Mouse (Mus musculus) left cerebral cortex, adult 8-10 months (tissue): ENCODE data around the gene Gm20509. TPM values are rescaled to one million over a fixed set of nuclear protein-coding genes. Genes with fewer than 3 reads are reported as not detected.
A peak's percentile ranks its signal among the peaks of the same experiment; 100 is the strongest.
"Not testable (repeated sequence)": the region's sequence is repeated elsewhere in the genome, so short reads cannot be mapped to it uniquely, and the experiment has no call there.

Experiments used
- DNase-seq, 2 experiments: peaks; one replicate each; pipeline ENCODE4 v3.0.0; 2022; ENCODE audit warnings: low spot score in 2 of 2
- total RNA-seq, 4 experiments: library from RNA; stranded (reverse); gene quantifications; 2 replicates each; pipeline ENCODE4 v1.2.4; 2022

Gene Gm20509
- total RNA-seq, 4 experiments from 2014 or later: 0.46 to 1.00 TPM; not detected in 2

DNA sequence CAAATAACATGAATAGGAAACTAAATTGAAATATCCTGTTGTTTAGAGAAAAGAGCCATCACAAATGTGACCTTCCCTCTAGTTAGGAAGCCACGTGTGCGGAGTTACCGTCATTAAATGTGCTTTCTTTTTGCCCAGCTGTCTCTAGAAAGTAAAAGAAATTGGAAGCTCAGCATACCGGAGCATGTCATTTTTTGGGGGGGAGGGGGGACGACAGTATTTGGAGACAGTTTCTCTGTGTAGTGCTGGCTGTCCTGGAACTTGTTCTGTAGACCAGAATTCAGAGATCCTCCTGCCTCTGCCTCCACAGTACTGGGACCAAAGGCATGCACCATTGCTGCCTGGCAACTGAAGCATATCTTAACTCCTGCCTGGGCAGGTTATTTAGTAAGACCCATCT is 734 bp upstream of the Gm20509 start, which contains the start of gene Khdc3:
TSS of gene Khdc3 (plus strand) at position 301 of the 400 bp plus-strand sequence.
- no peak for DNase-seq

DNA sequence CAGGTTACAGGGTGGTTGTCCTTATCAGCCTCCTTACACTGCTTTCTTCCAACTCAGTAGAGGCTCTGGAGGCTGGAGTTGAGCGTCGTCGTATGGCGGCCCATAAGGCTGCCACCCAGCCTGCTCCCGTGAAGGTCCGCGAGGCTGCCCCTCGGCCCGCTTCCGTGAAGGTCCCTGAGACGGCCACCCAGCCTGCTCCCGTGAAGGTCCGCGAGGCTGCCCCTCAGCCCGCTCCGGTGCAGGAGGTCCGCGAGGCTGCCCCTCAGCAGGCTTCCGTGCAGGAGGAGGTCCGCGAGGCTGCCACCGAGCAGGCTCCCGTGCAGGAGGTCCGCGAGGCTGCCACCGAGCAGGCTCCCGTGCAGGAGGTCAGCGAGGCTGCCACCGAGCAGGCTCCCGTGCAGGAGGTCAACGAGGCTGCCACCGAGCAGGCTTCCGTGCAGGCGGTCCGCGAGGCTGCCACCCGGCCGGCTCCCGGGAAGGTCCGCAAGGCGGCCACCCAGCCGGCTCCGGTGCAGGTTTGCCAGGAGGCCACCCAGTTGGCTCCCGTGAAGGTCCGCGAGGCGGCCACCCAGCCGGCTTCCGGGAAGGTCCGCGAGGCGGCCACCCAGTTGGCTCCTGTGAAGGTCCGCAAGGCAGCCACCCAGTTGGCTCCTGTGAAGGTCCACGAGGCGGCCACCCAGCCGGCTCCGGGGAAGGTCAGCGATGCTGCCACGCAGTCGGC is 1.0 kb downstream of the Gm20509 start:
- DNase-seq: no peak

DNA sequence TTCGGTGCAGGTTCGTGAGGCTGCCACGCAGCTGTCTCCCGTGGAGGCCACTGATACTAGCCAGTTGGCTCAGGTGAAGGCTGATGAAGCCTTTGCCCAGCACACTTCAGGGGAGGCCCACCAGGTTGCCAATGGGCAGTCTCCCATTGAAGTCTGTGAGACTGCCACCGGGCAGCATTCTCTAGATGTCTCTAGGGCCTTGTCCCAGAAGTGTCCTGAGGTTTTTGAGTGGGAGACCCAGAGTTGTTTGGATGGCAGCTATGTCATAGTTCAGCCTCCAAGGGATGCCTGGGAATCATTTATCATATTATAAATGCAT is 1.6 kb downstream of the Gm20509 start:
- DNase-seq: no peak

DNA sequence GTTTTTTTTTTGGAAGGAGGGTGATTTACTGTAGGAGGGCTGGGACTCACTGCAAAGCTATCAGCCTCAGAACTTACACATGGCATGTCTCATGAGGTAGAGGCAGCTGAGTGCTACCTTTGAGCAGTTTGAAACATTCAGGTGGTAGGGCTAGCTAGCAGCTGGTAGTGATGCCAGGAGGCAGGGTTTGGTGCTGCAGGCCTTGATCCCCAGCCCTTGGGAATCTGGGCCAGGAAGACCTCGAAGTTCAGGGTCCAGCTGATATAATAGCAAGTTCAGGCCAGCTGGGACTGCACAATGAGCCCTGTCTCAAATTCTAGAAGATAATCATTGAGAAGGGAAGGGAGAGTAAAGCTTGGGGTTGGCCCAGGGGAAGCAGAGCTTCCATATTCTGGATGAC is 2.9 kb downstream of the Gm20509 start:
- DNase-seq: no peak

DNA sequence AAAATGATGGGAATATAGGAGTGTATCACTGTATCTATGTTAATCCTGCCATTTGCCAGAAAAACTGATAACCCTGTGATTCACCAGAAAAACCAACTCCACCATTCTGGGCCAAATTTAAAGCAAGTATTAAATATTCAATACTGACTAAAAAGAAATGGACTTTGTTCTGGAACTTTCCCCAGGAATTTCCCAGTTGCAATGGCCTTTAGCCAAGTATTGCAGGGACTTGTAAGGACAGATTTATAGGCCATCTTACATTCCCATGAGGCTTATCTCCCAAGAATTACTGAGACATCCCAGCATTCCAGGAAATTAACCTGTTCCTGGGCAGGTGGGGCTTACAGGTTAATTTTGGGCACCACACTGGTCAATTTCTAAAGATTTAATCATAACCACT is 3.5 kb downstream of the Gm20509 start:
- no peak for DNase-seq

DNA sequence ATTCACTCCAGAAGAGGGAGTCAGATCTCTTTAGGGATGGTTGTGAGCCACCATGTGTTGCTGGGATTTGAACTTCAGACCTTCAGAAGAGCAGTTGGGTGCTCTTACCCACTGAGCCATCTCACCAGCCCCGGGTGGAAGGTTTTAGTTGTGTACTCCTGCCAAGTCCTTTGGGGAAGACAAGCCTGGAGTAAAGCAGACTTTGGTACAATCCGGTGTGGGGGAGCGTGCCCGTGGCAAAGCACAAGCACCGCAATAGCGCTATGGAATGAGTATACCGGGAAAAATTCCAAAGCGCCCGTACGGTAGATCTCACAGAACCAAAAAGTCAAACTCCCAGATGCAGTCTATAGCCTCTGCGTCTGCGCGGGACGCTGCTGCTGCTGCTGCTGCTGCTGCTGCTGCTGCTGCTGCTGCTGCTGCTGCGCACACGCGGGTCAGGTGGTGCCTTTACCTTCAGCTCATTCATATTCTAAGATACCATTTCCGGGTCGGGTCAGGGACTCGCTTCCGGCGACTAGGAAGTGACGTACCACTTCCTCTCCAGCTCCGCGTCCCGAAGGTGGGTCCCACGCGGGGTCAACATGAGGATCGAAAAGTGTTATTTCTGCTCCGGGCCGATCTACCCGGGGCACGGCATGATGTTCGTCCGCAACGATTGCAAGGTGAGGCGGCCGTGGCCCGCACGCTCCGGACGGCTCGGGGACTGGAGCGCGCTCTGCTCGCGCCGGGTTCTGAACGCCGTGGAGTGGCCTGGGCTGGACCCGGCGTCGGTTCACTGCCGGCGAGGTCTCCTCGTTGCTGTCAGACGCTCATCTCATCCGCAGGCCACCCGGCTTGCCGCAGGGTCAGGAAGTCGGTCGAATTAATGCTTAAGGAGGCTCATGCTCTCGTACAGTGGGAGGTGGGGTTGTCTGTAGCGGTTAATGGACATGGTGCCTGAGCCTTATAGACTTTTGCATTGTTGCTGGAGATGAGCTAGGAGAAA is 10.9 kb downstream of the Gm20509 start, which contains the start of gene Rsl24d1:
TSS of gene Rsl24d1 (plus strand) at position 508 of the 988 bp plus-strand sequence.
- peak; percentile 70 to 91 for DNase-seq

DNA sequence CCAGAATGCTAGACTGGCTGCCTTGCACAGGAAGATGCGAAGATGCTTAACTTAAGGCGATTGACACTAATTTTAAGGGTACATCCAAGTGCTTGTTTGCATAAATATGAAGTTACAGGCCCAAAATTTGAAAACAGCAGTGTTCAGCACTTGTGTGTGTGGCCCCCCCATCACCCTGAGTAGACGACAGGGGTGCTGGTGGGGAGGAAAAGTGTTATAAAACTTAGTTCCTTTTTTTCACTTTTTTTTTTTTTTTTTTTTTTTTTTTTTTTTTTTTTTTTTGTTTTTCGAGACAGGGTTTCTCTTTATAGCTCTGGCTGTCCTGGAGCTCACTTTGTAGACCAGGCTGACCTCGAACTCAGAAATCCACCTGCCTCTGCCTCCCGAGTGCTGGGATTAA is 14.4 kb downstream of the Gm20509 start:
- not testable (repeated sequence) for DNase-seq

DNA sequence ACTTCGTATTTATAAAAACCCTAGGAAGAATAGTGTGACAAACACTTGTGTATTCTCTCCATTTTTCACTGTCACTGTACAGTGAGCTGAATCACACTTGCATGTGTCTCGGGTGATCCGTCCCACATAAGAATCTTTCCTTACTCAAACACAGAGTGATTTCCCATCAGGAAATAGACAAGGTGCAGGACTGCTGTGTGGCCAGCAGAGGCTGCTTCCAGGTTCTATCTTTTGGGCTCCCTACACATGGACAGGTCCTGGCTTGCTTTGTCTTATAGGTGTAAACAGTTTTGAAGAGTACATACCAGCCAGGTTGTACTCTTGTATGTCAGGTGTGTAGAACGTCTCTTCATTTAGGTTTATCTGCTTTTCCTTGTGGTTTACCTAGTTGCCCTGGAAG is 15.7 kb downstream of the Gm20509 start:
- DNase-seq: no peak

DNA sequence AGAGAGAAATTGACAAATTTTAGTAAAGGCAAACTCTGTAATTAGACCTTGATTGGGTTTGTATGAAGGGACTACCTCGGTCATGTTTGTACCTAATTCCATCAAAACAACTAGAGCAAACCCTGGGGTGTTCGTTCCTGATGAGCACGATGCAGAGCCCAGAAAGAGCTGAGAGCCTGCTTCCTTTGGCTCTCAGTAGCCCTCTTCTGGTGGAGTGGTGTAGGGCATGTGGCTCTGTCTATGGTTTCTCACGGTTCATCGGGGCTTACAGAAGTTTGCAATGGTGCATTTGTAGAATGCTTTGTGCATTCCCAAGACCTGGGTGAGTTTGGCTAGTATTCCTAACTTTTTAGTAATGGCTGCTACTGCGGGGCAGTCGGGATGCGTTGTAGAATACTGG is 19.5 kb downstream of the Gm20509 start:
- no peak for DNase-seq

DNA sequence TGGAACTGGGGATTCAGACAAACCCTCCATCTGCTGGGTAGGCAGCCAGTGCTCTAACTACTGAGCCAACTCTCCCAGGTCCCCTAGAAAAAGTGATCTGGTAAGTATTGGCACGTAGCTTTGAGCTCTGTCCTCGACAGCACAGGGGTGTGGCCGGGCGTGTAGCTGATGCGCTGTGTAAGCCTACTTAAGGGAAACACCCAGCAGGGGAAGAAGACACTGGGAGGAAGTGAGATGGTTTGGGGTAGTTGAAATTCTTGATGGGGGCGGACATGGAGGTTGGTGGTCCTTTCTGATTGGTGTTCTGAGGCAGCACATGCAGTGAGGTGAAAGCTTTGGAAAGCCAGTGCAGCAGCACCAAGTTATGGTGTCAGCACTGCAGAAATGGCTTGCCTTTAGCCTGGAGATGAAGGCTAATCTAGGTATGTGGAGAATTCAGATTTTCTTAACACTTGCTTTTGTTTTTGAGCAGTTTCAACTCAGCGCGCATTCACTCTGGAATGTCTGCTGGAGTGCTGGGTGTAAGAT is 22.8 kb downstream of the Gm20509 start:
- no peak for DNase-seq

DNA sequence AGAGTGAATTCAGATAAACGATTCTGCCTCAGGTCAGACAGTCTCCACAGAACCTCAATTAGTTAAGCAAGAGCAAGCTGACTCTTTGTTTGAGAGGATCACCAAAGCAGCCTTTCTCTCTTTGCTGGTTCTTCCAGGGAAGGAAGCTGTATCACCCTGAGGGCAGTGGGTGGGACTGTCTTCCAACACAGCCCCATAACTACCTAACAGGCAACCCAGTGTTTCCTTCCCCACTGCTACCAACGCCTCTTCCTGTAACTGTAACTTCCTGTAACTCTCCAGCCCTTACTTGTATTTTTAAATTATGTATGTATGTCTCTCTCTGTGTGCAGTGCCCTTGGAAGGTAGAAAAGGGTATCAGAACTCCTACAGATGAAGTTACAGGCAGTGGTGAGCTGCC is 25.2 kb downstream of the Gm20509 start:
- DNase-seq: no peak

DNA sequence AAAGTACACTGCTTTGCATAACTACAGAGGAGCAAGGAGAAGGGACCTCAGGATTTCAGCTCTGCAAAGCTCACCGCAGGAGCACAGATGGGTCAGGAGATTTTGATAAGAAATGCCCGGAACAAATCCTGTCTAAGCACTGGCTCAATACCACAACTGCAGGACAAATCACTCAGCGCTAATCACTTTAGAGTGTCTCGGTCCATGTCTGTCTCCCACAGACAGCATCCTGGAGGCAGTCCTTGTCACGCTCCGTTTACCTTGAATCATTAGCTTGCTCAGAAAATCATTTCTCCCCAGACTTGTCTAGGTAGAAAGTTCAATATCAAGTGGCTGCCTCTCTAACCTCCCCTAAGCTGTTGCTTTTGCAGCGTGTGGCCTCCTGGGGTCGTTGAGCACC is 27.6 kb downstream of the Gm20509 start:
- no peak for DNase-seq

DNA sequence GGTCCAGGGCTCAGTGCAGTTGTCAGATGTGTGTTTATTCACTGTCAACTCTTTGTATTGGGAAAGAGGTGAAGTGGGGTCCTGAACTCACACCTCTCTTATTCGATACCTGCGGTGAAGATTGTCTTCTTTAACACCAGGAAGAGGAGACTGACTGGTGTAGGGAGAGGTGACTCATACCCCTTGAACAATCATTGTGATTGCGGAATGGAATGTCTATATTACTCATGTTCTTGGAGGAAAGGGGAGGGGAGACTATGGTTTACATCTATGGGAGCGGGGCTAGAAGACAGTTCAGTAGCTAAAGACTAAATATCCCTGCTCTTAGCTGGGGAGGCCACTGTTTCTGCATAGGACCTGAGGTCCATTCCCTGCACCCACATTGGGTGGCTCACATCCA is 28.3 kb downstream of the Gm20509 start:
- DNase-seq: no peak

DNA sequence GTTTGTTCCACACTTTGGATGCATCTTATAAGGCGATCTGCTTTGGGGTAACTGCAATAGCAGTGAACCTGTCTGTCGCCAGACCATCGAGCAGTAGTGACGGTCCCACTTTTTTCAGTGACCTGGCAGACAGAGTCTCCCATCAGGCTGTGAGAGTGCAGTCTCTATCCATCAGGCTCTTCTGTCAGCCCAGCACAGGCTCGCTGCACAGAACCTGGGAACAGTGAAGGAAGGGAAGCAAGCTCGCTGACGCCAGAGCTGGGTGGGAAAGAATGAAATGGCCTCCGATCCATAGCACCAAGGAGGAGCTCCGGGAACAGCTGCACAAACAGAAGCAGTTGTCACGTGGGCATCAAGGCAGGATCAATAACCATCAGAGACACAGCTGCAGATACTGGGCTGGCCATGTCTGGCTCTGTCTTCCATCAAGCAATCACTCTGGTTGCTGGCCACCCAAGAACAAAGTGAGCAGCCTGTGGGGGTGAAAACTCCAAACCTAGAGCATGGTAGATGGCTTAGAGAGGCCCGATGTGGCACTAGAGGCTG is 35.1 kb downstream of the Gm20509 start:
- DNase-seq: no peak

DNA sequence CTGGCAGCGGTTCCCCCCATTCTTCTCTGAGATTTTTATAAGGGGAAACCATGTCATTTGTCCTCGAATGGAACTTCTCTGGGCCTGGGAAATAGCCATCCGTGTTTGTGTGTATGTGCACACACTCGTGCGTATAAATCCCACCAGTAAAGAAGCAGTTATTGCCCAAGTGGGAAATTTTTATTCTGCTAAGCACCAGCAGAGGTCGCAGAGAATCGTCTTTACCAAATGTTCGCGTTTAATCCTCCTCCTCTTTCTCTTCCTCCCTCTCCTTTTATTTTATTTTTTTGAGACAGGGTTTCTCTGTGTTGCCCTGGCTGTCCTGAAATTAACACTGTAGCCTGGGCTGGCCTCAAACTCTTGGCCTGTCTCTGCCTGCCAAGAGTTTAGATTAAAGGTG is 52.1 kb downstream of the Gm20509 start:
- DNase-seq: no peak

DNA sequence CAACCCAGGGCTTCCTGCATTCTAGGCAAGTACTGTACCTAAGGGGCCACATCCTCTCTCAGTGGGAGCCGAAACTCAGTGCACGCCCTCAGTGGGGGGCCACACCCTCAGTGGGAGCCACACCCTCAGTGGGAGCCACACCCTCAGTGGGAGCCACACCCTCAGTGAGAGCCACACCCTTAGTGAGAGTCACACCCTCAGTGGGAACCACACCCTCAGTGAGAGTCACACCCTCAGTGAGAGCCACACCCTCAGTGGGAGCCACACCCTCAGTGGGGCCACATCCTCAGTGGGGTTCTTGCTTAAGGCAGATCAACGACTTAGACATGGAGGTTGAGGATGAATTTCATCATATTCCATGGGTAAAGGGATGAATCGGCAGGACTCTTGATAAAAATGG is 55.7 kb downstream of the Gm20509 start:
- no peak for DNase-seq

DNA sequence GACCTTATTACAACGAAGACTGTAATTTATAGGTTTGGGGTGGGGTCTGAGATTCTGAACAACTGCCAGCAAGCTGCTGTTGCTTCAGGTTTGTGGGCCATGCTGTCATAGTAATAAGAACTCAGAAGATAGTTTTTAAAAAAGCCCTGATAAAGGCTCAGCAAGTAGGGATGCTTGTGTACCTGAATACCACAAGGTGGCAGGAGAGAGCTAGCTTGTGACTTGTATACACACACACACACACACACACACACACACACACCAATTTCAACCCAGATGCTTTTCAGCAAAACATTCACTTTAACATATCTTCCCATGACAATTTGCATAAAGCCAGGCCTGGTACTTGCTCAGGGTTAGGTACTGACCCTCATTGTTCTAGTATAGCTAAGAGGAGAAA is 57.0 kb downstream of the Gm20509 start:
- DNase-seq: no peak

DNA sequence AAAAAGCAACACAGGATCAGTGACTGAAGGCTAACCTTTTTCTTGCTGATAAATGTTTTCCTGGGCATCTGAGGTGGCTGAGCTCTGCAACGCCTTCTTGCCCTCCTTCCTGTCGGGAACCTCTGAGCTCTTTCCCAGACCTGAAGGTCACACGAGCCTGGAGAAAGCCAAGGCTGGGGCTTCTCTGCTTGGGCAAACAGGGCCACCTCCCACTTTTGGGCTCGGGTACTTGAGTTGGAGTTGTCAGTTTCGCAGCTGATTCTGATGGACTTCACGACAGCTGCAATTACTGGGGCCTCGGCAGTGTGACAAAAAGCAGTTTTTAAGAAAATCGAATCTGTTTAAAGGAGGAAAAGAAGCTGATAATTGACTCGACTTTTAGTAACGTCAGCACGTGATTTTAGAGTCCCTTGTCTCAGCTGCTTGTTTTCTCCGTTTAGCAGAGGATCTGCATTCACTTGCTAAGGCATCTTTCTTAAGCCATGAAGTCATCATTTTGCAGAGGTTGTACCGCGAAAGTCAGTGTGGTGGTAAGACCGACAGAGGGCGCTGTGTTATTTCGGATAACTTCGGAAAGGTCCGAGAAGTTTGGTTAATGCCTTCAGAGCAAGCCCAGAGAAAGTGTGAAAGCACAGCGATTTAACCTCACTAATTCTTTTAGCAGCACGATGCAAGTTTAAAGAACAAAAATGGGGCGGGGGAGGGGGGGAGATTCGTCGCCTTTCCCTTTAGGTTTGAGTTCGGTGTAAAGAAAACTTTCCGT is 60.5 kb downstream of the Gm20509 start:
- peak; percentile 52 to 67 for DNase-seq

DNA sequence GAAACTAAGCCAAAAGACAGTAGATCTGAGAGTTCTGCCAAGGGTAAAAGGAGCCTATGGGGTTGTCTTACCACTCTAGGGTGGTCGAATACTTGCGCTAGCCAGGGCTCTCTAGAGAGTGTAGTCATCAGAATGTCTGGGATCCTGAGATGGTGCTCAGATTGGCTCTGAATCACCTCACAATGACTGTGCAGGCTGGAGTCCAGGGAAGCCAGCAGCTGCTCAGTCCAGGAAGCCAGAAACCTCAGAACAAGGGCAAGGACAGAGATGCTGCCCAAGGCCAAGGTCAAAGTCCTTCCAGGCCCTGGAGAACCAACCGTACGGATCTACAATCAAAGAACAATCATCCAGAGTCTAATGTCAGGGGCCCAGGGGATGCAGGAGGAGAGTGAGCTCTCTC is 63.4 kb downstream of the Gm20509 start:
- no peak for DNase-seq
